19 mouse cellular contexts compared by ENCODE assay signal in genomic region chr13:99063431-99063830, GRCm38 (mm10).
DNase-seq lines count a peak whose midpoint lies in the region; ATAC-seq and TF ChIP-seq lines count a peak whose summit lies in the region.
"Had no signal": no experiment of that assay in that cellular context is flagged by ENCODE, and none has a peak within 500 bp of the region (broad histone marks: within the 10 kb centered on the region; RNA-seq: fewer than 3 reads in every experiment).

No protein-coding gene starts in this region.

- no peaks in the 10 kb centered on the region for H3K27me3 ChIP-seq in embryonic facial prominence, embryonic 13.5 days
- H3K27me3 ChIP-seq in limb, embryonic 14.5 days (ENCODE audit: control insufficient read depth, insufficient read depth, low read length) = no peaks in the 10 kb centered on the region
- H3K27me3 ChIP-seq: hindbrain, embryonic 12.5 days; midbrain, embryonic 12.5 days; neural tube, embryonic 12.5 days had no signal

- H3K4me1 ChIP-seq in embryonic facial prominence, embryonic 13.5 days = peaks cover 22% of the 10 kb centered on the region
- peaks cover 13% of the 10 kb centered on the region; the same call in 1 of the 2 replicates for H3K4me1 ChIP-seq in limb, embryonic 14.5 days (ENCODE audit: control insufficient read depth, insufficient read depth, low read length)
- H3K4me1 ChIP-seq: heart, embryonic 10.5 days; hindbrain, embryonic 12.5 days; midbrain, embryonic 12.5 days; neural tube, embryonic 12.5 days had no signal

- no peak for ATAC-seq in embryonic facial prominence, embryonic 13.5 days (ENCODE audit: insufficient number of reproducible peaks, insufficient read depth, low FRiP score, low TSS enrichment, low read depth)
- peak; percentile 49; the same call in 1 of the 2 replicates for ATAC-seq in limb, embryonic 14.5 days (ENCODE audit: low FRiP score, low read depth)
- ATAC-seq: CD4-positive, CD25-positive, alpha-beta regulatory T cell, adult 4 months; forebrain, embryonic 14.5 days; liver, postnatal 0 days had no signal

- H3K9me3 ChIP-seq in embryonic facial prominence, embryonic 13.5 days = no peaks in the 10 kb centered on the region
- H3K9me3 ChIP-seq in limb, embryonic 14.5 days (ENCODE audit: control insufficient read depth, low read length) = no peaks in the 10 kb centered on the region; the same call in 1 of the 2 replicates
- H3K9me3 ChIP-seq: heart, embryonic 10.5 days; hindbrain, embryonic 12.5 days; midbrain, embryonic 12.5 days; neural tube, embryonic 12.5 days had no signal

- DNase-seq in testis, postnatal 10 days (ENCODE audit: low spot score) = peak; percentile 11
- DNase-seq in testis, postnatal 14 days (ENCODE audit: low spot score) = no peak
- no peak for DNase-seq in limb, embryonic 14.5 days (ENCODE audit: low spot score)
- no peak for DNase-seq in kidney, postnatal 10 days
- DNase-seq in embryo, embryonic 11 days = no peak
- DNase-seq in cerebellum, adult 18-20 months = no peak
- DNase-seq: cerebellum, adult 8-10 months; gastrocnemius, postnatal 36 days; heart, postnatal 10 days; kidney, adult 2 months; kidney, postnatal 36 days; liver, postnatal 0 days had no signal

- no peaks in the 10 kb centered on the region for H3K36me3 ChIP-seq in embryonic facial prominence, embryonic 13.5 days
- H3K36me3 ChIP-seq in limb, embryonic 14.5 days (ENCODE audit: control insufficient read depth, insufficient read depth, low read length) = no peaks in the 10 kb centered on the region
- H3K36me3 ChIP-seq: heart, embryonic 10.5 days; hindbrain, embryonic 12.5 days; midbrain, embryonic 12.5 days; neural tube, embryonic 12.5 days had no signal

- no peak overlapping the region for H3K4me3 ChIP-seq in embryonic facial prominence, embryonic 13.5 days
- no peak overlapping the region for H3K4me3 ChIP-seq in limb, embryonic 14.5 days (replicated peaks; ENCODE audit: low read length)
- H3K4me3 ChIP-seq: heart, embryonic 10.5 days; hindbrain, embryonic 12.5 days; midbrain, embryonic 12.5 days; neural tube, embryonic 12.5 days had no signal

- peak overlapping the region; percentile 73 for H3K27ac ChIP-seq in embryonic facial prominence, embryonic 13.5 days
- H3K27ac ChIP-seq in limb, embryonic 14.5 days (replicated peaks; ENCODE audit: low read depth, low read length) = no peak overlapping the region
- H3K27ac ChIP-seq: heart, embryonic 10.5 days; hindbrain, embryonic 12.5 days; midbrain, embryonic 12.5 days; neural tube, embryonic 12.5 days had no signal

- no peak for TF ChIP-seq POLR2A in limb, embryonic 14.5 days (IDR thresholded peaks at IDR 0.05; ENCODE audit: borderline replicate concordance, extremely low read depth, insufficient read depth, insufficient read length)

- WGBS in embryonic facial prominence, embryonic 13.5 days = 28% methylated on average over 4 of the region's 4 CpGs
- WGBS in limb, embryonic 14.5 days = 19% methylated on average over 4 of the region's 4 CpGs

- no peak overlapping the region for H3K9ac ChIP-seq in embryonic facial prominence, embryonic 13.5 days
- H3K9ac ChIP-seq in limb, embryonic 14.5 days (ENCODE audit: low read depth, low read length, severe bottlenecking) = no peak overlapping the region
- H3K9ac ChIP-seq: hindbrain, embryonic 12.5 days; liver, postnatal 0 days; midbrain, embryonic 12.5 days; neural tube, embryonic 12.5 days had no signal

- 0 out of 2 replicates have a peak overlapping the region, but pooled peaks have one; percentile 7 for H3K4me2 ChIP-seq in embryonic facial prominence, embryonic 13.5 days
- no peak overlapping the region for H3K4me2 ChIP-seq in limb, embryonic 14.5 days (replicated peaks; ENCODE audit: low read depth, low read length, severe bottlenecking)
- H3K4me2 ChIP-seq: hindbrain, embryonic 12.5 days; midbrain, embryonic 12.5 days; neural tube, embryonic 12.5 days had no signal
